Mouse (Mus musculus) forelimb bud, embryonic 11.5 days (tissue): ENCODE results near the gene Irx2.

Experiments
- DNase-seq: peaks from one replicate; pipeline ENCODE4 v3.0.0-alpha.2; 2012; ENCODE audit warnings: low read depth, low spot score

Gene Irx2

GRCm38 (mm10) chr13:72636331-72636851 lies 7.8 kb downstream of the Irx2 start:
- DNase-seq: no peak

- no peak for DNase-seq
These were observed 8.9 kb downstream of the Irx2 start for GRCm38 (mm10) chr13:72637536-72637935.

- DNase-seq: no peak
These were observed 9.9 kb downstream of the Irx2 start for GRCm38 (mm10) chr13:72638401-72639130.

- DNase-seq: no peak
These were observed 11.0 kb downstream of the Irx2 start for GRCm38 (mm10) chr13:72639441-72640130.

- no peak for DNase-seq
These were observed 11.5 kb downstream of the Irx2 start for GRCm38 (mm10) chr13:72640131-72640521.

- no peak for DNase-seq
These were observed 27.8 kb downstream of the Irx2 start for GRCm38 (mm10) chr13:72656447-72656846.

- no peak for DNase-seq
These were observed 47.2 kb downstream of the Irx2 start for GRCm38 (mm10) chr13:72675826-72676225.
